Mouse (Mus musculus) intestine, embryonic 15.5 days (tissue): ENCODE data around the gene Sema3b. TPM values are rescaled to one million over a fixed set of nuclear protein-coding genes. Genes with fewer than 3 reads are reported as not detected.

ENCODE experiments used
- ATAC-seq: fragments of 200-750 bp; cut with Nextera tagmentation; 2 replicates; pipeline ENCODE4 v1.8.0; 2017; ENCODE audit warnings: moderate TSS enrichment, moderate library complexity
- H3K27ac ChIP-seq: fragments of 300-500 bp; sonication (generic); 2 replicates; pipeline ENCODE4 v1.5.1; 2015; ENCODE audit warnings: mild to moderate bottlenecking, inconsistent platforms
- H3K27me3 ChIP-seq: fragments of 300-500 bp; sonication (generic); replicated peaks from 2 replicates; pipeline ENCODE4 v1.6.1; 2015; ENCODE audit warnings: inconsistent platforms
- H3K36me3 ChIP-seq: fragments of 300-500 bp; sonication (generic); 2 replicates; pipeline ENCODE4 v1.6.1; 2015; ENCODE audit warnings: inconsistent platforms
- H3K4me1 ChIP-seq: fragments of 300-500 bp; sonication (generic); replicated peaks from 2 replicates; pipeline ENCODE4 v1.6.1; 2015; ENCODE audit warnings: inconsistent platforms
- H3K4me2 ChIP-seq: fragments of 300-500 bp; sonication (generic); replicated peaks from 2 replicates; pipeline ENCODE4 v1.6.1; 2015; ENCODE audit warnings: mild to moderate bottlenecking, inconsistent platforms
- H3K4me3 ChIP-seq: fragments of 300-500 bp; sonication (generic); replicated peaks from 2 replicates; pipeline ENCODE4 v1.5.1; 2015; ENCODE audit warnings: inconsistent platforms
- H3K9ac ChIP-seq: fragments of 300-500 bp; sonication (generic); 2 replicates; pipeline ENCODE4 v1.6.1; 2015; ENCODE audit warnings: inconsistent platforms
- H3K9me3 ChIP-seq: fragments of 300-500 bp; sonication (generic); 2 replicates; pipeline ENCODE4 v1.6.1; 2016; ENCODE audit warnings: inconsistent platforms
- WGBS: fragments of 180-500 bp; shearing (Covaris S2); methylation state at CpG from one replicate; pipeline ENCODE4 v1.1.7; 2015; 5-methylcytosine and 5-hydroxymethylcytosine counted together
- polyA plus RNA-seq: library from polyadenylated mRNA; unstranded; fragments of >200 nt; fragmentation: Nextera tagmentation; extraction: Ambion mirVana; gene quantifications from 2 replicates; pipeline ENCODE4 v1.2.1, GENCODE M21; 2015

The Sema3b gene
- polyA plus RNA-seq, 1 experiment from 2014 or later: 34.7 TPM

DNA sequence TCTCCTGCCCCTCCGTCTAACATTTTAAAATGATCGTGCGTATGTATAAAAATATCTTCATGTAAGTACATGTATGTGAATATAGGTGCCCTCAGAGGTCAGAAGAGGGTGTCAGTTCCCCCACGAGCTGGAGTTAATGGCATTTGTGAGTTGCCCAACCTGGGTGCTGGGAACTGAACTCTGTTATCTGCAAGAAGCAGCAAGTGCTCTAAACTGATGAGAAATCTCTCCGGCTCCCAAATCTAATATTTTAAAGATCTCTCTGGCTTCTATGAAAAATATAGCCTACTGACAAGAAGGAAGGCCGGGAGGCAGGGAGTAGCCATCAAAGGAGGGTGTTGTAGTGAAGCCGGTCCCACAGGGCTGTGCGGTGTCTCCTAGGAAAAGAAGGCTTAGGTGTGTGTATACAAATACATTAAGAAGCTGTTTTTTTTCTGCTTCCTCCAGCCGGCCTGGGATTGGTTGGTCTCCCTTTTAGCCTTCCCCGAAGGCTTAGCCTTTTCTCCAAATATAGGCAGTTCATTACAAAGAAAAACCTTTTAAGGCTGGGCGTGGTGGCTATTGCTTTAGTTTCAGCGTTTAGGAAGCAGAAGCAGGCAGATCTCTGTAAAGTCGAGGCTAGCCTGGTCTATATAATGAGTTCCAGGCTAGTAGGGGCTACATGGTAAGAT, 34.6 kb upstream of the Sema3b start:
- no peak for ATAC-seq
- no peak overlapping the region for H3K4me3 ChIP-seq
- no peaks in the 10 kb centered on the region for H3K9me3 ChIP-seq
- no peak overlapping the region for H3K27ac ChIP-seq
- no peak overlapping the region for H3K4me2 ChIP-seq
- H3K36me3 ChIP-seq: no peaks in the 10 kb centered on the region
- WGBS: 93% methylated on average over 13 of the region's 13 CpGs
- H3K27me3 ChIP-seq: no peaks in the 10 kb centered on the region
- 0 out of 2 replicates have a peak, but pooled peaks cover 3% of the 10 kb centered on the region for H3K4me1 ChIP-seq
- no peak overlapping the region for H3K9ac ChIP-seq

DNA sequence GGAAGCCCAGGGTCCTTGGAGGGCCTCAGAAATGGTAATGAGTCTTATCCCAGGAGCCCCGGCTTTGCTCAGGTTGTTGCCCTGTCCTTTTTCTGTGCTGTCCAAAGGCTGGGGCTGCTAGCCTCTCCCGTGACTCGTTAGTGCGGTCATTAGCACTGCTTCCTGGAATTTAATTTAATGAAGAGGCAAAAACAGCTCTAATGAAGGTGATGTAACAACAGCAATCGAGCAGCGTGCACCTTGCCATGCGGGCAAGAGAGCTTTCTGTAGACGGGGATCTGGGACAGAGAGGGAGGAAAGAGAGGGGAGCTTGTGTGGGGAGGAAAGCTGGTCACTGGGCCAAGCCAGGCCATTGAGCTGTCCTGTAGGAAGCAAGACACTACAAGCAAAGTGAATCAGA, 32.6 kb upstream of the Sema3b start:
- H3K9ac ChIP-seq: no peak overlapping the region
- no peak for ATAC-seq

DNA sequence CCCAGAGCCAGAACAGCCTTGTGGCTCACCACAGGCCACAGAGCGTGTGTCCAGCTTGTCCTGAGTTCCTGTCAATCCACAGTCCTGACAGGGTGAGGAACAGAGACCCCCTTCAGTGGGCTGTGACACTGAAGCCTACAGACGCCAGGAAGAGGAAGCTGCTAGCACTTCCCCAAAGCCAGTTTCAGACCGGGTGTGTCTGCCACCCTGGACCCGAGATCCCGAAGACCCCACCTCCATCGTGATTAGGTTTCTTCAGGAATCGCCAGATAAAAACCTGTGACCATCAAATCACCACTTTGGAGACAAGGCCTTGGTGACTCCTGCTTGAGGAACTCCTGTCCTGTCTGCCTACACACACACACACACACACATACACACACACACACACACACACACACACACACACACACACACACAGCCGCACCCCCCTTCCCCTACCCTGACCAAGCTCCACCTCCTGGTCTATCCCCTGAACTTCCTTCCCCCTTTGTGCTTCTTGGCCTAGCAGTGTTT, 31.3 kb upstream of the Sema3b start:
- ATAC-seq: no peak
- H3K36me3 ChIP-seq: no peaks in the 10 kb centered on the region
- no peak overlapping the region for H3K9ac ChIP-seq
- H3K9me3 ChIP-seq: no peaks in the 10 kb centered on the region
- no peak overlapping the region for H3K4me3 ChIP-seq
- 0 out of 2 replicates have a peak overlapping the region, but pooled peaks have one; percentile 17 for H3K27ac ChIP-seq
- no peak overlapping the region for H3K4me2 ChIP-seq
- H3K4me1 ChIP-seq: peaks cover 13% of the 10 kb centered on the region
- H3K27me3 ChIP-seq: no peaks in the 10 kb centered on the region
- WGBS: 32% methylated on average over 8 of the region's 8 CpGs

More for the DNA sequence above, 32.6 kb upstream of the Sema3b start:
- H3K4me2 ChIP-seq: no peak overlapping the region
- no peaks in the 10 kb centered on the region for H3K27me3 ChIP-seq
- WGBS: 59% methylated on average over 8 of the region's 8 CpGs
- no peaks in the 10 kb centered on the region for H3K36me3 ChIP-seq
- no peak overlapping the region for H3K4me3 ChIP-seq
- H3K4me1 ChIP-seq: 0 out of 2 replicates have a peak, but pooled peaks cover 6% of the 10 kb centered on the region
- H3K27ac ChIP-seq: 0 out of 2 replicates have a peak overlapping the region, but pooled peaks have one; percentile 13
- H3K9me3 ChIP-seq: no peaks in the 10 kb centered on the region

DNA sequence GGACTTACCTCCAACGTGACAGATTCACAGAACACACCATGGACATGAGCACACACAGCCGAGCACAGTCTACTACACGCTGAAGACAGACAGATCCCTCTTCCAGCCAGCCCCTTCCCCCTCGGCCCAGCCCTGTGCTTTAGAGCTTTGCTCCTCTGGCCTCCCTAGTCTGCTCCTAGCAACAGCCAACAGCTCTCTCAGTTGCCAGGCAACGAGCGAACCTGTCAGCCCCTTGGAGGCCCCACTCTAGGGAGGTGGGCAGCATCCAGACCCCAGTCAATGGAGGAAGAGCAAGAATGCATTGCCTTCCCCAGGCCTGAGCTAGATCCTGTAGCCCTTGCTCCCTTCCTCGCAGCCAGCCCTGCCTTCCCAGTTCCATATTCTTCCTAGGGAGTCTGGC, 28.0 kb upstream of the Sema3b start:
- Histone ChIP-seq H3K27me3 (no peaks in the 10 kb centered on the region), H3K4me3 (no peak overlapping the region), H3K36me3 (0 out of 2 replicates have a peak, but pooled peaks cover 3% of the 10 kb centered on the region), H3K9me3 (no peaks in the 10 kb centered on the region), H3K27ac (peak overlapping the region; percentile 5; the same call in 1 of the 2 replicates), H3K4me2 (no peak overlapping the region), H3K9ac (no peak overlapping the region), H3K4me1 (peaks cover 21% of the 10 kb centered on the region)
- WGBS: 22% methylated on average over 7 of the region's 7 CpGs
- ATAC-seq: no peak

DNA sequence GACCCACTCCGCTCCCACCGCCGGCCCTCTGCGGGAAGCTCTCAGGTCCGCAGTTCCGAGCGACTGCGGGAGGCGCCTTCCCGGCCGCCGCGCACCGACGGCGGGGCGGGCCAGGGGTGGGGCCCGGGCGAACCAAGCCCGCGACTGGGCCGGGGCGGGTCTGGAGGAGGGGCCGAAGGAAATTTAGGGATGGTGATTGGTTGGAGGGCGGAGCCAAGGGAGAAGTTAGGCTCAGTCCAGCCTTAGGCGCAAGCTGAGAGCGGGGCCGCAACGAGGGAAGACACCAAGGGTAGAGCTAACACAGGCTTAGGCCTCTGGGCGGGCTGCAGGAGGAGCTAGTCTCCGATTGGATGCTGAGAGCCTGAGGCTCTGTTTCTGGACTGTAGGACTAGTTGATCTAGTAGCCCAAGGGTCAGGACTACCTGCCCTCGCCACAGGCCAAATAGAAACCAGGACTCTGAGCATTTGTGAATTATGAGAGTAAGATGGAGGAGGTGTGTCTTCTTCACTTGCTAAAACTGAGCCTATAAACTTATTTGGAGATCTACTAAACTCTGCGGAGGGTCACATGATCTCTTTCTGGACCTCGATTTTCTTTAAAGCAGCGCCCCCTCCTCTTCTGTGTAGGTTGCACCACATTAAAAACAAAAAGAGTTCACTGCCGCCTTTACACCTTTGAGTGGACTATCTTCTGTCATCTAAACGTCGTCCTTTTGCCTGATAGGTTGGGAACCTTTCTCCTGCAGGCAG, 26.4 kb upstream of the Sema3b start, which contains the start of gene Gnai2:
Gene Gnai2, minus strand, starts transcription at position 89 of the 750 bp plus-strand sequence.
- Histone ChIP-seq H3K27me3 (no peaks in the 10 kb centered on the region), H3K4me3 (peak within 1 kb of the TSS; percentile 91), H3K9ac (peak within 1 kb of the TSS; percentile 98), H3K4me1 (peaks cover 37% of the 10 kb centered on the region), H3K36me3 (0 out of 2 replicates have a peak, but pooled peaks cover 4% of the 10 kb centered on the region), H3K4me2 (peak within 1 kb of the TSS; percentile 94), H3K9me3 (no peaks in the 10 kb centered on the region), H3K27ac (peak within 1 kb of the TSS; percentile 88)
- ATAC-seq: peak; percentile 96
- 3% methylated on average over 38 of the region's 38 CpGs for WGBS

DNA sequence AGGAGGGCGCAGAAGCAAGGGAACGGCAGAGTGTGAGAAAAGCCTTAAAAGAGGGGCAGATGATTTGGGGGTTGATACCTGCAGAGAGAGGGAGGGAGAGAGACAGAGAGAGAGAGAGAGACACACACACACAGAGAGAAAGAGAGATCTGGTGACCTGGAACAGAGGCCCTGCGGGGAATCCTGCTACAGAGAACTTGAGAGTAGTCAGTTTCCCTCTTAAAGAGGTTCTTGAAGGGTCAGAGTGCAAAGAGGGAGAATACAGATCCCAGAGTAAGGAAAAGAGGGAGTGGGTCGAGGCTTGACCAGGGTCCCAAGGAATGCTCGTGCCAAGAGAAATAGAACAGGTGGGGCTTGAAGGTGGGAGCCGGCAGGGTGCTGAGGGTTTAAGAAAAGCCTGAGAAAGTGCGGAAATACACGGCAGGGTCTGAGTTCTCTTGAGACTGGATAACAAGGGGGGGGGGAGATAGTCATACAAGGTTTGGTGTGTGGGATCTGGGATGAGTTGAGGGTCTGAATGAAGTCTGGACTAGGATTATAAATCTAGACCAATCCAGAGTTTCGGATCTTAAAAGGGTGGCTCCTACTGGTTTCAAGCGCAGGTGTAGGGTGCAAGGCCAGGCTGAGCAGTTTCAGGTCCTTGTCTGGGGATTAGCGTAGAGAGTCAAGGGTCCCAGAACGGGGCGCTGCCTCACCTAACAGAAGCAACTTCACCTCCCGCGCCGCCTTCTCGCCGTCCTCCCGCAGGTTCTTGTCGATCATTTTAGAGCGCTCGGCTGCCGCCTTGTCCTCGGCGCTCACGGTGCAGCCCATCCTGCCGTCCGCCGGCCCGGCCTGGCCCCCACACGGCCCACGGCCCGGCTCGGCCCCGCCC, 25.6 kb upstream of the Sema3b start:
- H3K27ac ChIP-seq: peak overlapping the region; percentile 88
- under 1% methylated on average over 35 of the region's 35 CpGs for WGBS
- peaks cover 45% of the 10 kb centered on the region for H3K4me1 ChIP-seq
- H3K4me2 ChIP-seq: peak overlapping the region; percentile 94
- H3K27me3 ChIP-seq: no peaks in the 10 kb centered on the region
- H3K9ac ChIP-seq: peak overlapping the region; percentile 98
- ATAC-seq: peak; percentile 16
- peak overlapping the region; percentile 91 for H3K4me3 ChIP-seq
- H3K36me3 ChIP-seq: 0 out of 2 replicates have a peak, but pooled peaks cover 4% of the 10 kb centered on the region
- H3K9me3 ChIP-seq: no peaks in the 10 kb centered on the region

DNA sequence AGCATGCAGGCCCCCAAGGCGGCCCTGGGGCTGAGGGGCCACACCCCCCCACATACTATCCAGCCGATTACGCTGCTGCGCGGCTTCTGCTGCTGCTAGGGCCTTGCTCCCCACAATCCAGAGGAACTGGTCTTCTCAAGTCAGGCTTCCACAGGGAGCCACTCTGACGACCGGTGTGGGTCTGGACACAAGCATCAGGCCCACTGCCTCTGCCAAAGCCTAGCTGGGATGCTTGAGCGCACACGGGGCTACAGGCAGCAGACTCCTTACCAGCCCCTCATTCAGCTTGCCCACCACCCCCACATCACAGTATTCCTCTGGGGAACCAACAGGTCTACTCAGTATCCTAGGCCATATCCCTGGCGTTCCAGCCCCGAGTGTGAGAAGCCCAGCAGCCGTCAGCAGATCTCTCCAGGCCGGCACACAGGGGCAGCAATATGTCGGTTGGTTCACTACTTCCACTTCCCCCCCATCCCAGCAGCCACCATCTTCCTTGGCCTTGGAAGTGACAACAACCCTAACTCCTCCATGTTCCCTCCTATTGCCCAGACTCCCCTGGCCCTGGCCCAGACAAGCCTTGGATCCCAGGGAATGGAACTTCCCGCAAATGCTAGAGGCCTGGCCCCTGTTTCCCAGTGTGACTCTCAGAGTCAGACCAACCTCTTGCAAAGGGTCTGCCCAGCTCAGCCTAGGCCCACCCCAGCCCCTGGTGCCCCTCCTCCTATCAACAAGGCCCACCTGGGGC, 24.8 kb upstream of the Sema3b start:
- Histone ChIP-seq H3K9me3 (no peaks in the 10 kb centered on the region), H3K4me2 (peak overlapping the region; percentile 94), H3K4me1 (peaks cover 53% of the 10 kb centered on the region), H3K27ac (peak overlapping the region; percentile 88), H3K4me3 (peak overlapping the region; percentile 91), H3K27me3 (no peaks in the 10 kb centered on the region), H3K9ac (peak overlapping the region; percentile 98), H3K36me3 (0 out of 2 replicates have a peak, but pooled peaks cover 4% of the 10 kb centered on the region)
- 1% methylated on average over 15 of the region's 15 CpGs for WGBS
- peak; percentile 11 for ATAC-seq

DNA sequence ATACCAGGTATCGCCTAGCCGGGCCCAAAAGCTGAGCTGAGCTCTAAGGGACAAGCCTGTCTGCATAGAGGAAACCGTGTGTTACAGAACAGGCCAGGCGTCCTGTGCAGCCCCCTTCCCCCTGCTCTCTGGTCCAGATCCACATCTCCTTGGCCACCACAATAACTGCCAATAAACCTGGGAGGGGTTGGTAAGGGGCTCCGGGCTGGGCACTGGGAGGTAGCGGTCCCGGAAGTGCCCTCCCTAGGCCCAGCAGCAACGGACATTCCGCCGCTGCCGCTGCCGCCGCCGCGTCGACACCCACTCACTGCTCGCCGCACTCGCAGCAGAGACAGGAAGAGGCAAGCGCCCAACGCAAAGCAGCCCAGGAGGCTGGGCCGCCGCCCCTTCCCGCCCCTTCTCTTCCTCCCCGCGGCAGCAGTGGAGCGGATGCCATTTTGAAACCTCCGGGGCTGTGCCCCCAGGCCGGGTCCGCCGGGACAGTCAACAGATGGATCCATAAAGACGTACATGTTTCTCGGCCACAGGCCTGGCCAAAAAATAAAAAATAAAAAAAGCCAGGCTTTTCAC, 24.1 kb upstream of the Sema3b start:
- Histone ChIP-seq H3K4me2 (peak overlapping the region; percentile 94), H3K4me1 (peaks cover 59% of the 10 kb centered on the region), H3K9ac (peak overlapping the region; percentile 98), H3K9me3 (no peaks in the 10 kb centered on the region), H3K4me3 (peak overlapping the region; percentile 91), H3K27me3 (no peaks in the 10 kb centered on the region), H3K27ac (peak overlapping the region; percentile 88), H3K36me3 (0 out of 2 replicates have a peak, but pooled peaks cover 4% of the 10 kb centered on the region)
- ATAC-seq: peak; percentile 46
- 1% methylated on average over 33 of the region's 33 CpGs for WGBS

DNA sequence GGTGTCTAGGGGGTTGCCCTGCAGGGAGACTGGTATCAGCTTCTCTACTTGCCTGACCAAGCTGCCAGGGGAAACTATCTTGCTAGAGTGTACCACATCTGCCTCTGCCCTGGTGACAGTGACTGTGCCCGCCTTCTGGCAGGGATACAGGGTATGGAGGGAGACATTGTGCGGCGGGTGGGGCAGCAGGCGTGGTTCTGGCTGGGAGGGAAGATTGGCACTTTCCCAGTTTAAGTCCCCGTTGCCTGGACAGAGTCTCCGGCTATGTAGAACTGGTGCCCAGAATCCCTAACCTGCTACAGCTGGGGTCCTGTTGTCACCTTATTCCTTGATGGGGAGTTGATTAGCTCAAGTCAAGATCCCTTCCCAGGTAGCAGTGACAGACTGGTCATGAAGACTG, 23.4 kb upstream of the Sema3b start:
- peak overlapping the region; percentile 98 for H3K9ac ChIP-seq
- no peaks in the 10 kb centered on the region for H3K9me3 ChIP-seq
- H3K4me1 ChIP-seq: peaks cover 66% of the 10 kb centered on the region
- peak overlapping the region; percentile 91 for H3K4me3 ChIP-seq
- ATAC-seq: no peak
- peak overlapping the region; percentile 88 for H3K27ac ChIP-seq
- 73% methylated on average over 6 of the region's 6 CpGs for WGBS
- H3K36me3 ChIP-seq: 0 out of 2 replicates have a peak, but pooled peaks cover 4% of the 10 kb centered on the region
- H3K4me2 ChIP-seq: peak overlapping the region; percentile 94
- H3K27me3 ChIP-seq: no peaks in the 10 kb centered on the region

DNA sequence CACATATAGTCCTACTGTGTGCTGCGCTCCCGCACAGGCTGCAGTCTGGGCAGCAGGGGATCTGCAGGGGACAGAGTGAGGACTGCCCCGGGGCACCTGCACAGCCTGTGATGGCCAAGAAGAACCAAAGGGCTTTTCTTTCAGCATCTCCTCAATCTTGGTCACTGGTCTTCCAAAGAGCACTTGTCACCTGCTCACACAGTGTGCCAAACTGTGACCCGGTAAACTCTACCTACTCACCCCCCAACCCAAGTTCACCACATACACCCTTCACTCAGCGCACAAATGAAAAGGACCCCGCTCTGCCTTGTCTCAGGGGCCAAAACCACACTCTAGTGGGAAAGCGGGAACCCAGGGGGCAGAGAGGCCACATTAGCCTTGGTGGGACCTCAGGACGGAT, 22.8 kb upstream of the Sema3b start:
- no peak for ATAC-seq
- Histone ChIP-seq H3K9ac (peak overlapping the region; percentile 98), H3K4me1 (peaks cover 70% of the 10 kb centered on the region), H3K9me3 (no peaks in the 10 kb centered on the region), H3K4me3 (0 out of 2 replicates have a peak overlapping the region, but pooled peaks have one; percentile 91), H3K36me3 (0 out of 2 replicates have a peak, but pooled peaks cover 4% of the 10 kb centered on the region), H3K27me3 (no peaks in the 10 kb centered on the region), H3K4me2 (peak overlapping the region; percentile 94), H3K27ac (peak overlapping the region; percentile 88; the same call in 1 of the 2 replicates)
- 92% methylated on average over 8 of the region's 8 CpGs for whole genome bisulfite sequencing
